Mouse (Mus musculus): ENCODE measurements at regions not wholly inside any gene's neighbourhood (a gene's known extent, or its start where the extent isn't known, plus 50 kb on each side); places are given as distances from the start of the nearest gene placed in this dataset.

GRCm38 (mm10) chr12:109968303-109968702 is 310.6 kb upstream of the Dio3 start:
- TF ChIP-seq GATA1 (IDR thresholded peaks at IDR 0.05; ENCODE audit: borderline replicate concordance, low read length) (no peak), FLI1 (IDR thresholded peaks at IDR 0.05; ENCODE audit: low read length) (no peak)
